Mouse (Mus musculus): ENCODE measurements at regions not wholly inside any gene's neighbourhood (a gene's known extent, or its start where the extent isn't known, plus 50 kb on each side); places are given as distances from the start of the nearest gene placed in this dataset.

DNA sequence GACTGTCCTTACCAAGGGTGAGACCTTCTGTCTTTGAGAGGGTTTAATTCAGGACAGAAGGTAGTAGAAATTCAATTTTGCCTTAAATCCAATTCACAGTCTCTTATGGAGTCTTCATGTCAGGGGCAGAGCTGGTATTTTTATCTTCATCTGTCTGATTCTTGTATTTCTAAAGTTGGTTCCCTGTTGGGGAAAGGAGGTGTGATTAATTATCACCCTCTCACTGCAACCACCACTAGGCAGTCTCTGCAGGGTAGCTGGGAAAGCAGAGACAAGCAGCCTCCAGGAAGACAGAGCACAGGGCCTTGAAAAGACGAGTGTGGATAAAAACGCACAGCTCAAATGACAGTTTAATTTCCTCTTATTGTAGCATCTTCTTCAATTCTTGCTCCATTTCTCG lies 104.4 kb upstream of the Alg10b start:
- TF ChIP-seq CTCF (IDR thresholded peaks at IDR 0.05; ENCODE audit: low read depth, low read length): no peak
- TF ChIP-seq POLR2A (IDR thresholded peaks at IDR 0.05; ENCODE audit: borderline replicate concordance, low read depth, low read length): no peak
- Histone ChIP-seq H3K4me3 (ENCODE audit: insufficient read depth, low read length) (no peak overlapping the region), H3K4me1 (ENCODE audit: control insufficient read depth, insufficient read depth, low read length) (peaks cover 8% of the 10 kb centered on the region), H3K27ac (ENCODE audit: insufficient read depth, low read depth, low read length) (no peak overlapping the region)

DNA sequence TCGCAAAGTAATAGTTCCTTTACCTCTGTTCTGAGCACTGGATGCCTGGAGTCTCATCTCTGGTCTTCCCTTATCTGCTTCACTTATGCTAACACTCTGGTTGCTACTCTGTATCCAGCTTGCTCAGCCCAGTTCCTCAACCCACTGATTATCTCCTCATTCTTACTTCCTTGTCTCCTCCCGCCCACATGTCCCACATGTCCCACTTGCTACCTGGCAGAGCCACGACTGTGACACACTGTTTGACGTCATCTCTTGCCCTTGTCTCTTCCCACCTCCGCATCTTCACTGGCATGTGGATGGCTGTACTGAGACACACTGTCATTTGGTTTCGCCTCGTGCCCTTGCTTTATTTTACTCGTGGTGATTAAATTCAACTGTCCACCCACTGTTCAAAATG lies 100.1 kb upstream of the Alg10b start:
- TF ChIP-seq POLR2A (IDR thresholded peaks at IDR 0.05; ENCODE audit: borderline replicate concordance, low read depth, low read length) (no peak), CTCF (IDR thresholded peaks at IDR 0.05; ENCODE audit: low read depth, low read length) (no peak)
- Histone ChIP-seq H3K4me3 (ENCODE audit: insufficient read depth, low read length) (no peak overlapping the region), H3K27ac (ENCODE audit: insufficient read depth, low read depth, low read length) (no peak overlapping the region), H3K4me1 (ENCODE audit: control insufficient read depth, insufficient read depth, low read length) (peaks cover 8% of the 10 kb centered on the region)

DNA sequence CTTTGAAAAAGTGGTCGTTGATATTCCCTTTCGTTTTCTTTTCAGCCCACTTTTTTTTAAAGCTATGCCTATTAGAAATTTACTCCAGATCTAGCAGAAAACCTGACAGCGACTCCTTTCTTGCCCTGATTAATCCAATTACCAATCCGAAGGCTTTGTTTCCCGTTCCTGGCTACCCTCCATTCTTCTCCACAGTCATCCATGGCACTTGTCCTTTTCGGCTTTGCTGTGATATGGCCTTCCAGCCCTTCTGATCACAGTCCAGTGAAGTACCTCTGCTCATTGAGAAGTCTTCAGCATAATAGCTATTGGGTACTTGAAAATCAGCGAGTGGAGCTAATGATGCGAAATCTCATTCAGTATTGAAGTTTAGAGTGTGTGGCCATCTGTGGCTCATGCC lies 99.0 kb upstream of the Alg10b start:
- Histone ChIP-seq H3K4me1 (ENCODE audit: control insufficient read depth, insufficient read depth, low read length) (peaks cover 8% of the 10 kb centered on the region), H3K27ac (ENCODE audit: insufficient read depth, low read depth, low read length) (no peak overlapping the region), H3K4me3 (ENCODE audit: insufficient read depth, low read length) (no peak overlapping the region)
- TF ChIP-seq CTCF (IDR thresholded peaks at IDR 0.05; ENCODE audit: low read depth, low read length): no peak
- no peak for TF ChIP-seq POLR2A (IDR thresholded peaks at IDR 0.05; ENCODE audit: borderline replicate concordance, low read depth, low read length)

DNA sequence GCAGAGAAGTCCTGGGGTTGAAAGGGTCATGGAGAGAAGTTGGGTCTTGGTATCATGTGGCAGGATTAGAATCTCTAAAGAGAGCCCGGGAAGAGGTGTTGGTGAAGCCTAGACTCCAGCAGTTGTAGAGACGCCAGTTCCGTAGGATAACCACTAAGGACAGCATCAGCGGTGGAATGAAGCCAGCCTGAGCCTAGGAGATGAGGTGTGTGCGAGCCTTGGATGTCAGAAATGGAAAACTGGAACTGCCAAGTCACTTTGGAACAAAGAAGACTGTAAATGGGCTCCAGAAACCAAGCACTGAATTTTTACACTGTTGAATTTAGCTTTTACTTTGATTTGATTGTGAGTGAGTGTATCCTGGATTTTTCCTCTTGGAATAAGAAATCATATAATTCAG lies 92.3 kb upstream of the Alg10b start:
- Histone ChIP-seq H3K4me1 (ENCODE audit: control insufficient read depth, insufficient read depth, low read length) (peaks cover 18% of the 10 kb centered on the region), H3K4me3 (ENCODE audit: insufficient read depth, low read length) (no peak overlapping the region), H3K27ac (ENCODE audit: insufficient read depth, low read depth, low read length) (no peak overlapping the region)
- TF ChIP-seq POLR2A (IDR thresholded peaks at IDR 0.05; ENCODE audit: borderline replicate concordance, low read depth, low read length) (no peak), CTCF (IDR thresholded peaks at IDR 0.05; ENCODE audit: low read depth, low read length) (no peak)

DNA sequence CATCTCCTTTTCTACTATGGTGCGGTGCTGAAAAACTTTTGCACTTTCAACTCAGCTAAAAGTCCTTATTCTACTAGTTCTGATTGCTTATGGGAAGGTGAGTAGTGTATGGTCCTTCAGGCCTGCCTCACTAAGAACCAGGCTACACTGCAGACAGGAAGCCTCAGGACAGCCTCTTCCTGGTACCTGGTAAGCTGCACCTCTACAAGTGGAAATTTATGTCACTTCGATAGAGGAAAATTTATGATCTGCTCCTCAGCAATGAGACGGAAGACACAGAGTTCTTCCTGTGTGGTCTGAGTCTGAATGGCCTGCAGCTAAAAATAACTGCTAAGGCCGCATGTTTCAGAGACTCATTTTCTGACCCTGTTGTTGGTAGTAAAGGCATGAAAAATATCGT lies 83.1 kb upstream of the Alg10b start:
- TF ChIP-seq POLR2A (IDR thresholded peaks at IDR 0.05; ENCODE audit: borderline replicate concordance, low read depth, low read length) (no peak), CTCF (IDR thresholded peaks at IDR 0.05; ENCODE audit: low read depth, low read length) (no peak)

DNA sequence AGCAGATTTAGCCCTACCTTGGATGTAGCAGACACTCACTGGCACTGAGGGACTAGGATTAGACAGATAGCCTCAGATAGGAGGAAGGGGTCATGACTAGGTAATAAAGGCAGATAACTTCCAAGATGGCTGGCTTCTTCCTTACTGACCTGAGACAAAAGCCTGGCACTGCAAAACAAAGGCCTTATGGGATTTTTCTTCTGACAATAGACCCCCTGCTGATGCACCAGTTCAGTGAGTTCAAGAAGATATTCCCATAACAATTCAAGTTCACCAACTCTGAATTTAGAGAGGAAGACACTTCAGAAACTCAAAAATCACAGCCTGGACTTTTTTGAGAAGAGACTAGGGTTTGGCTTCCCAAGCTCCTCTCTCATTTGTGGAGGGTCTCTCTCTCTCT lies 75.4 kb upstream of the Alg10b start:
- Histone ChIP-seq H3K4me1 (ENCODE audit: control insufficient read depth, insufficient read depth, low read length) (no peaks in the 10 kb centered on the region), H3K27ac (ENCODE audit: insufficient read depth, low read depth, low read length) (no peak overlapping the region), H3K4me3 (ENCODE audit: insufficient read depth, low read length) (no peak overlapping the region)
- TF ChIP-seq CTCF (IDR thresholded peaks at IDR 0.05; ENCODE audit: low read depth, low read length) (no peak), POLR2A (IDR thresholded peaks at IDR 0.05; ENCODE audit: borderline replicate concordance, low read depth, low read length) (no peak)

More for the DNA sequence above, 83.1 kb upstream of the Alg10b start:
- H3K4me1 ChIP-seq (ENCODE audit: control insufficient read depth, insufficient read depth, low read length): 0 out of 2 replicates have a peak, but pooled peaks cover 2% of the 10 kb centered on the region
- no peak overlapping the region for H3K27ac ChIP-seq (ENCODE audit: insufficient read depth, low read depth, low read length)
- H3K4me3 ChIP-seq (ENCODE audit: insufficient read depth, low read length): no peak overlapping the region

DNA sequence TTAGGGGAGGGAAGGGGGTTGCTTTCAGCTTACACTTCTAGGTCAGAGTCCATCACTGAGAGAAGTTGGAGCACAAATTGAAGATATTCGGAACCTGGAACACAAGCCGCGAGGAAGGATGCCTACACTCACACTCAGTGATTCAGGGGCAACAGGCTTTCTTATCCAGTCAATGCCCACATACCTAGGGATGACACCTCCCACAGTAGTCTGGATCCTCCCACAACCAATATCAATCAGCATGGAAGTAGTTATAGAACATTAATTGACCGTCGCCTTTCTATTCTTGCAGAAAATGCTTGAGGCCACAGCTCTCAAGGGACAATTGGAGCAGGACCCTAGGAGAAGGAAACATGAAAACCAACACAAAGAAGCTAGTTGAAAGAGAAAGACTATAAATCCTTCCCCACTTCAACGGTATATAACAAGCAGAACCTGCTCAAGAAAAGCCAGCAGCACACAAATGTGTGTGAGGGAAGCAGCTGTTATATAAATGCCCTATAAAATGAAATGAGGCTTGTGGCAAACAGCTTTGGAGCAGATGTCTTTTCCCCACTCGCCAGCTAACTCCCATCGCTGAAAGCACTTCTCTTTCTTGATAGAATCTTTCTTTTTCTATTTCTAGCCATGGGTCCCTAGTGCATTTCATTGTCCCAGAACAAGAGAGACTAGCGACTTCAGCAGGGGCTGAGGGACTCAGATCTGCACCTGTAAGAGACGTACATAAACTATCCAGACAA lies 70.1 kb upstream of the Alg10b start:
- Histone ChIP-seq H3K4me3 (ENCODE audit: insufficient read depth, low read length) (no peak overlapping the region), H3K4me1 (ENCODE audit: control insufficient read depth, insufficient read depth, low read length) (no peaks in the 10 kb centered on the region), H3K27ac (ENCODE audit: insufficient read depth, low read depth, low read length) (no peak overlapping the region)
- no peak for TF ChIP-seq POLR2A (IDR thresholded peaks at IDR 0.05; ENCODE audit: borderline replicate concordance, low read depth, low read length)
- no peak for TF ChIP-seq CTCF (IDR thresholded peaks at IDR 0.05; ENCODE audit: low read depth, low read length)

Measured in bone marrow macrophage, adult 2 months (primary cell).